Mouse (Mus musculus): Measurements from ENCODE around the gene Gm7534.

GRCm38 (mm10) chr4:134237582-134238278 is 34.9 kb upstream of the Gm7534 start:
- TF ChIP-seq ZNF384 (IDR thresholded peaks at IDR 0.05; ENCODE audit: low read depth, low read length) (no peak), HCFC1 (IDR thresholded peaks at IDR 0.05; ENCODE audit: borderline replicate concordance, insufficient read depth, low read length) (no peak), CHD2 (IDR thresholded peaks at IDR 0.05; ENCODE audit: low read depth, low read length) (no peak), ZC3H11A (IDR thresholded peaks at IDR 0.05; ENCODE audit: borderline replicate concordance, low read depth, low read length) (no peak)
